Mouse (Mus musculus): ENCODE measurements around the gene Cyb5r1. TPM values are rescaled to one million over a fixed set of nuclear protein-coding genes. Genes with fewer than 3 reads are reported as not detected.

The Cyb5r1 gene
- polyA plus RNA-seq, 2 experiments: 28.6 to 46.0 TPM

DNA sequence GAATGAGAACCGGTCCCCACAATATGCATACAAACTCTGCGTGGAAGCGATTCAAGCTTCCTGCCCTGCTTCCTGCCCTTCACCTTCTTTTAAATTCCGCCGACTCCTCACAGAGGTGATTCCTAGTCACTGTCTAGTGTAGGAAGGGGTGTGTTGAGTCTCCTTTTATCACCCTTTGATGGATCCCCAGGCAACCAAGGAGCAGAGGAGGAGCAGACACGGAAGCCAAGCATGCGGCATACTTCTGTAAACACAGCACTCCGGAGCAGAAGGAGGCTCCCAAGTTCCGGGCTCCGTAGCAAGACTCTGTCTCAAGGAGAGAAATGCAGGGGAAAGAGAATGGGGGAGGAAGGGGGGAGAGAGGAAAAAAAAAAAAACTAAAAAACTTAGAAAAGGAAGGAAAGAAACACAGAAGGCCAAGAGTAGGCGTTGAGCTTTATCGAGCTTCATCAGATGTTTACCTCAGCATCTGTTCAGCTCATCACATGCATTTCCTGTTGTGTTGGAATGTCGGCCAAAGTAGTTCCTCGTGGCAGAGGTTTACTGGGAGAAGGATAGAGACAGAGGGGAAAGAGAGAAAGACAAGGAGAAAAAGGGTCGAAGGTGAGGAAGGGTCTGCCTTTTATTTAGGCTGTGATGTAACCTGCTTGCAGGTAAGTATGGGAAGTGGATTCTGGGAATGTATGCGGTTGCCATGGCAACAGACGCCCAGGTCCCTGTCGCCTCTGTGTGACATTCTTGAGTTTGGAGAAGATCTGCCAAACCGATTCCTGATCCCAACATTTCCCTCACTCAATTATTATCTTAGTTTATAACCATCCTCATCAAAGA is 23.3 kb upstream of the Cyb5r1 start:
- no peaks in the 10 kb centered on the region for H3K27me3 ChIP-seq (ENCODE audit: control insufficient read depth, insufficient read depth, low read length)
- ATAC-seq (ENCODE audit: low FRiP score, low read depth) (no peak), DNase-seq (ENCODE audit: low spot score) (peak; percentile 12)
- peak overlapping the region; percentile 32 for H3K9ac ChIP-seq (ENCODE audit: low read depth, low read length, severe bottlenecking)
- no peaks in the 10 kb centered on the region for H3K36me3 ChIP-seq (ENCODE audit: control insufficient read depth, insufficient read depth, low read length)
- no peaks in the 10 kb centered on the region; the same call in 1 of the 2 replicates for H3K4me1 ChIP-seq (ENCODE audit: control insufficient read depth, insufficient read depth, low read length)
- H3K27ac ChIP-seq (replicated peaks; ENCODE audit: low read depth, low read length): no peak overlapping the region
- no peak for TF ChIP-seq POLR2A (IDR thresholded peaks at IDR 0.05; ENCODE audit: borderline replicate concordance, extremely low read depth, insufficient read depth, insufficient read length)
- H3K4me2 ChIP-seq (replicated peaks; ENCODE audit: low read depth, low read length, severe bottlenecking): peak overlapping the region; percentile 46
- H3K9me3 ChIP-seq (ENCODE audit: control insufficient read depth, low read length): 0 out of 2 replicates have a peak, but pooled peaks cover 3% of the 10 kb centered on the region
- WGBS: 4% methylated on average over 19 of the region's 19 CpGs
- H3K4me3 ChIP-seq (replicated peaks; ENCODE audit: low read length): peak overlapping the region; percentile 26

DNA sequence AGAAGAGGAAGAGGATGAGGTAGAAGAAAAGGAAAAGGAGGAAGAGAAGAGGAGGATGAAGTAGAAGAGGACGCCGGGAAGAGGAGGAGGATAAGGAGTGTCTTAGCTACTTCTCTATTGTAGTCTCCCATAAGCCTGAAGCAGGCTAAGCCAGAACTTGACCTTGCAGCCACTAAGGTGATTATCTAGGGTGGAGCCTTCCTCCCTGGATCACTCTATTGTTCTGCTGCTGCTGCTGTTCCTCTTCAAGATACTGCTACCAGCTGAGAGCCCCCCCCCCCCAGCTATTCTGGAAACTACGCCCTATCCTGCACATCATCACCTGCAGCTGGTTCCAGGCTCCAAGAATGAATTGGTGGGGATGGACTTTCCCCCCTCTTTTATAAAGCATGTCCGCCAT is 20.8 kb upstream of the Cyb5r1 start:
- Histone ChIP-seq H3K27ac (replicated peaks; ENCODE audit: low read depth, low read length) (no peak overlapping the region), H3K27me3 (ENCODE audit: control insufficient read depth, insufficient read depth, low read length) (no peaks in the 10 kb centered on the region), H3K36me3 (ENCODE audit: control insufficient read depth, insufficient read depth, low read length) (no peaks in the 10 kb centered on the region), H3K4me2 (replicated peaks; ENCODE audit: low read depth, low read length, severe bottlenecking) (no peak overlapping the region), H3K9ac (ENCODE audit: low read depth, low read length, severe bottlenecking) (no peak overlapping the region), H3K4me3 (replicated peaks; ENCODE audit: low read length) (no peak overlapping the region), H3K9me3 (ENCODE audit: control insufficient read depth, low read length) (0 out of 2 replicates have a peak, but pooled peaks cover 3% of the 10 kb centered on the region), H3K4me1 (ENCODE audit: control insufficient read depth, insufficient read depth, low read length) (no peaks in the 10 kb centered on the region; the same call in 1 of the 2 replicates)
- no peak for ATAC-seq (ENCODE audit: low FRiP score, low read depth)
- DNase-seq (ENCODE audit: low spot score): peak; percentile 2
- 93% methylated on average over 4 of the region's 4 CpGs for WGBS
- TF ChIP-seq POLR2A (IDR thresholded peaks at IDR 0.05; ENCODE audit: borderline replicate concordance, extremely low read depth, insufficient read depth, insufficient read length): no peak

DNA sequence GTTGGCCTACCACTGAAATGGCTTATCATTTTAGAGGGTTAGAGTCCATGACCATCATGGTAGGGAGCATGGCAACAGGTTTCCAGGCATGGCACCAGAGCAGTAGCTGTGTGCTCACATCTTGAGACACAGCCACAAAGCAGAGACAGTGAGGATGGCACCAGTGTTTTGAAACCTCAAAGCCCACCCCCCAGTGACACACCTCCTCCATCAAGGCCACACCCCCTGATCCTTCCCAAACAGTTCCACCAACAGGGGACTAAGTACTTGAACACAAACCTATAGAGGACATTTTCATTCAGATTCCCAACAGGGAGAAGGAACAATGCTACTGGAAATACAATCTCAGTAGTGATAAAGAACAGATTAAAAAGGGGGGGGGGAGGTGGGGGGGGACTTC is 20.2 kb upstream of the Cyb5r1 start:
- H3K4me3 ChIP-seq (replicated peaks; ENCODE audit: low read length): no peak overlapping the region
- no peak overlapping the region for H3K9ac ChIP-seq (ENCODE audit: low read depth, low read length, severe bottlenecking)
- no peaks in the 10 kb centered on the region; the same call in 1 of the 2 replicates for H3K4me1 ChIP-seq (ENCODE audit: control insufficient read depth, insufficient read depth, low read length)
- 0 out of 2 replicates have a peak, but pooled peaks cover 3% of the 10 kb centered on the region for H3K9me3 ChIP-seq (ENCODE audit: control insufficient read depth, low read length)
- H3K27ac ChIP-seq (replicated peaks; ENCODE audit: low read depth, low read length): no peak overlapping the region
- ATAC-seq (ENCODE audit: low FRiP score, low read depth): no peak
- no peaks in the 10 kb centered on the region for H3K27me3 ChIP-seq (ENCODE audit: control insufficient read depth, insufficient read depth, low read length)
- TF ChIP-seq POLR2A (IDR thresholded peaks at IDR 0.05; ENCODE audit: borderline replicate concordance, extremely low read depth, insufficient read depth, insufficient read length): no peak
- no peak for DNase-seq (ENCODE audit: low spot score)
- no peak overlapping the region for H3K4me2 ChIP-seq (replicated peaks; ENCODE audit: low read depth, low read length, severe bottlenecking)
- H3K36me3 ChIP-seq (ENCODE audit: control insufficient read depth, insufficient read depth, low read length): no peaks in the 10 kb centered on the region

DNA sequence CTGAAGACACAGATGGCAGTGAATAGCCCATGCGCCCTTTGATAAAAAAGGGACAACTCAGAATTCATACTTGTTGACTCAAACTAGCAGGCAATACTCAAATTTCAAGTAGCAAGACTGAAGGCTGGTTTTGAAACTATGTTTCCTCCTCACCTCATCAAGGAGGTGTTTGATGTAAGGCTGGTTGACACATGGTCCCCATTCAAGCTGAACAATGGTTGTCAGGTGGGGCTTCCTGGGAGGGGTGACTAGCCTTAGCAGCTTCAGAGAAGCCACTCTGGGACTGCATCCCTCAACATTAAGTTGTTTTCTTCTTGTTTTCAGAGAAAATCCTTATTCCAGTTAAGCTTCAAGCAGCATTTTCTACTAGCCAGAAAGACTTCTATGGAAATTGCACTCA is 19.7 kb upstream of the Cyb5r1 start, which contains the start of gene 4933406M09Rik:
Gene 4933406M09Rik (plus strand): TSS at position 275 of the 400 bp plus-strand sequence.
- no peaks in the 10 kb centered on the region for H3K27me3 ChIP-seq (ENCODE audit: control insufficient read depth, insufficient read depth, low read length)
- H3K27ac ChIP-seq (replicated peaks; ENCODE audit: low read depth, low read length): no peak within 1 kb of the TSS
- H3K36me3 ChIP-seq (ENCODE audit: control insufficient read depth, insufficient read depth, low read length): no peaks in the 10 kb centered on the region
- no peak for ATAC-seq (ENCODE audit: low FRiP score, low read depth)
- H3K4me1 ChIP-seq (ENCODE audit: control insufficient read depth, insufficient read depth, low read length): no peaks in the 10 kb centered on the region; the same call in 1 of the 2 replicates
- 0 out of 2 replicates have a peak, but pooled peaks cover 3% of the 10 kb centered on the region for H3K9me3 ChIP-seq (ENCODE audit: control insufficient read depth, low read length)
- H3K4me3 ChIP-seq (replicated peaks; ENCODE audit: low read length): no peak within 1 kb of the TSS
- H3K9ac ChIP-seq (ENCODE audit: low read depth, low read length, severe bottlenecking): no peak within 1 kb of the TSS
- 81% methylated on average over 1 of the region's 1 CpGs for WGBS
- no peak for TF ChIP-seq POLR2A (IDR thresholded peaks at IDR 0.05; ENCODE audit: borderline replicate concordance, extremely low read depth, insufficient read depth, insufficient read length)
- H3K4me2 ChIP-seq (replicated peaks; ENCODE audit: low read depth, low read length, severe bottlenecking): no peak within 1 kb of the TSS
- peak; percentile 0 for DNase-seq (ENCODE audit: low spot score)

- Histone ChIP-seq H3K9me3 (ENCODE audit: control insufficient read depth, low read length) (no peaks in the 10 kb centered on the region), H3K27me3 (ENCODE audit: control insufficient read depth, insufficient read depth, low read length) (no peaks in the 10 kb centered on the region), H3K36me3 (ENCODE audit: control insufficient read depth, insufficient read depth, low read length) (no peaks in the 10 kb centered on the region), H3K4me1 (ENCODE audit: control insufficient read depth, insufficient read depth, low read length) (no peaks in the 10 kb centered on the region), H3K4me2 (replicated peaks; ENCODE audit: low read depth, low read length, severe bottlenecking) (no peak overlapping the region), H3K9ac (ENCODE audit: low read depth, low read length, severe bottlenecking) (no peak overlapping the region), H3K4me3 (replicated peaks; ENCODE audit: low read length) (no peak overlapping the region), H3K27ac (replicated peaks; ENCODE audit: low read depth, low read length) (no peak overlapping the region)
- DNase-seq (ENCODE audit: low spot score): peak; percentile 2
- no peak for TF ChIP-seq POLR2A (IDR thresholded peaks at IDR 0.05; ENCODE audit: borderline replicate concordance, extremely low read depth, insufficient read depth, insufficient read length)
- 53% methylated on average over 5 of the region's 5 CpGs for WGBS
- ATAC-seq (ENCODE audit: low FRiP score, low read depth): no peak
Observed at GRCm38 (mm10) chr1:134393827-134394226, 11.5 kb upstream of the Cyb5r1 start.
